Mouse (Mus musculus) olfactory bulb, adult 2 months (tissue): ENCODE results near the gene Fam78b.

ENCODE experiments used
- CTCF ChIP-seq: fragments of 200-500 bp; IDR thresholded peaks from 2 replicates; pipeline ENCODE4 v1.5.1; 2012; ENCODE audit warnings: low read depth, mild to moderate bottlenecking, low read length, moderate library complexity; ENCODE audit not compliant: insufficient read depth
- POLR2A ChIP-seq: fragments of 200-500 bp; IDR thresholded peaks from 2 replicates; pipeline ENCODE4 v1.6.1; 2012; ENCODE audit warnings: mild to moderate bottlenecking, low read depth, low read length, moderate library complexity; ENCODE audit not compliant: insufficient read depth

GRCm38 (mm10) chr1:166973731-166974130, 27.5 kb upstream of the Fam78b start:
- TF ChIP-seq POLR2A, result no peak
- no peak for TF ChIP-seq CTCF
